Mouse (Mus musculus): ENCODE measurements around the gene 4932414N04Rik. TPM values are rescaled to one million over a fixed set of nuclear protein-coding genes. Genes with fewer than 3 reads are reported as not detected.

4932414N04Rik gene
- polyA plus RNA-seq, 1 experiment from 2014 or later, result not detected

DNA sequence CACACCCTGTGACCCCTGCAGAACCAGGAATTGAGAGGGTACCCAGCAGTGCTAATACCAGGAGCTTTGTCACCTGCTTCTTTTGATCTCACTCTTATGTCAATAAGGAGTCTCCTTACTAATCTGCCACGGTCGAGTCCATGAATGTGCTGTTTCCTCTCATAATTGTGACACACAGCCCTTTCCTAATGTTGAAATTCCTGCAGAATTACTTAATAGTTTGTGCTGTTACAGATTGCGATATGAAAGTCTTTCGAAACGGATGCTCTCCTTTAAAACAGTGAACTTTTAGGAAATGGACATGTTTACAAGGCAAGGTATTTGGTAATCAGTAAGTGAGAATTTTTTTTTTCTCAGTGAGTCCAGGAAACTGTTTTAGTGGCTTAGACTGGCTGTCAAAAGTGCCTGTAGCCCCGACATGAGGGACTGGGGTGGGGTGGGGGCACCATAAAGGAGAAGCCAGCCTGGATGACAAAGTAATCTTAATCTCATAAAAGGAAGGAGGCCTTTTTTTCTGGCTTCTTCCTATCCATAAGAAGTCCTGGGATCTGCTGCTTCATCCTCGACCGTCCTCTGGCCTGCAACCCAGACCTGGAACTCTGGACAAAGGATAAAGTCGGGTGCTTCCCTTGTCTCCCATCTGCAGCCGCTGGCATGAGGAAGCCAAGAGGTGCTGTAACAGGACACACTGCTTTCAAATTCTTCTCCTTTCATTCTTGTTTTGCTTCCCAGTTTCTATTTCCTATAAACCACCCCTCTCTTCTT, 139.9 kb downstream of the 4932414N04Rik start:
- WGBS, result 83% methylated on average over 10 of the region's 10 CpGs
- no peak overlapping the region for H3K4me2 ChIP-seq (ENCODE audit: low read depth, low read length)
- no peak overlapping the region for H3K27ac ChIP-seq (ENCODE audit: low read depth, low read length)
- H3K27me3 ChIP-seq (ENCODE audit: control insufficient read depth, insufficient read depth, low read length), result no peaks in the 10 kb centered on the region
- H3K36me3 ChIP-seq (ENCODE audit: control insufficient read depth, insufficient read depth, low read length), result no peaks in the 10 kb centered on the region
- no peak overlapping the region for H3K4me3 ChIP-seq (ENCODE audit: low read depth, low read length)
- H3K4me1 ChIP-seq (ENCODE audit: control insufficient read depth, insufficient read depth, low read length), result peaks cover 5% of the 10 kb centered on the region; the same call in 1 of the 2 replicates
- H3K9ac ChIP-seq (replicated peaks; ENCODE audit: low read depth, low read length), result no peak overlapping the region
- no peak for ATAC-seq (ENCODE audit: low read depth)
- no peaks in the 10 kb centered on the region for H3K9me3 ChIP-seq (ENCODE audit: control insufficient read depth, low read length)

DNA sequence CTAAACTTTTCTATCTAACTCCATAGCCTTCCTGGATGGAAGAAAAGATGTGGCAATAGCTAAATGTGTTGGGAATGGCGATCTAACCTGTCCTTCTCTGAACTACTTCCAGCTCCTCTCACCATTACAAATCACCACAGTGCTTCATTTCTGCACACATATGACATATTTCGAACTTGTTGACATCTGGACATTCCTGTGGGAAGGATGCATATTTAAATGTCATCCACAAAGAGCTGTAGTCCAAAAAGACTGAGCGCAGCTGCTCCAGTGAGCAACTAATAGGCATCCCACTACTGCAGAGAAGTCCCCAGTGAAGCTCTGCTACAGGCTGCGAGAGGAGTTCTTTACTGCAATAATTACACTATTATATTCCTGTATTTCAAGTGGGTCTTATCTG, 140.8 kb downstream of the 4932414N04Rik start:
- Histone ChIP-seq H3K4me2 (ENCODE audit: low read depth, low read length) (no peak overlapping the region), H3K27me3 (ENCODE audit: control insufficient read depth, insufficient read depth, low read length) (no peaks in the 10 kb centered on the region), H3K9ac (replicated peaks; ENCODE audit: low read depth, low read length) (no peak overlapping the region), H3K27ac (ENCODE audit: low read depth, low read length) (no peak overlapping the region), H3K4me3 (ENCODE audit: low read depth, low read length) (no peak overlapping the region), H3K36me3 (ENCODE audit: control insufficient read depth, insufficient read depth, low read length) (no peaks in the 10 kb centered on the region), H3K4me1 (ENCODE audit: control insufficient read depth, insufficient read depth, low read length) (peaks cover 5% of the 10 kb centered on the region; the same call in 1 of the 2 replicates), H3K9me3 (ENCODE audit: control insufficient read depth, low read length) (no peaks in the 10 kb centered on the region)
- no peak for ATAC-seq (ENCODE audit: low read depth)
- WGBS, result 78% methylated on average over 4 of the region's 4 CpGs

Other genes with a start within 250 kb of the 4932414N04Rik start
- 37.0 and 48.5 TPM in 2 replicates for gene Stk39, start 184.2 kb upstream of the 4932414N04Rik start, polyA plus RNA-seq (2014; fragmentation: Nextera tagmentation; extraction: Ambion mirVana)
- not detected in 2 replicates for gene 4933409G03Rik, start 74.1 kb upstream of the 4932414N04Rik start, polyA plus RNA-seq (2014; fragmentation: Nextera tagmentation; extraction: Ambion mirVana)
- gene Cers6, start 205.0 kb downstream of the 4932414N04Rik start, polyA plus RNA-seq (2014; fragmentation: Nextera tagmentation; extraction: Ambion mirVana), result 77.6 and 82.3 TPM in 2 replicates

Data from neural tube, embryonic 14.5 days (tissue).